Mouse (Mus musculus): ENCODE data around the gene Mms22l. TPM values are rescaled to one million over a fixed set of nuclear protein-coding genes. Genes with fewer than 3 reads are reported as not detected.
"Not testable (repeated sequence)": the region's sequence is repeated elsewhere in the genome, so short reads cannot be mapped to it uniquely, and the experiment has no call there.

Mms22l gene
- 17.4 and 18.9 TPM in 2 replicates for polyA plus RNA-seq (2015; fragmentation: Nextera tagmentation; extraction: Ambion mirVana)

DNA sequence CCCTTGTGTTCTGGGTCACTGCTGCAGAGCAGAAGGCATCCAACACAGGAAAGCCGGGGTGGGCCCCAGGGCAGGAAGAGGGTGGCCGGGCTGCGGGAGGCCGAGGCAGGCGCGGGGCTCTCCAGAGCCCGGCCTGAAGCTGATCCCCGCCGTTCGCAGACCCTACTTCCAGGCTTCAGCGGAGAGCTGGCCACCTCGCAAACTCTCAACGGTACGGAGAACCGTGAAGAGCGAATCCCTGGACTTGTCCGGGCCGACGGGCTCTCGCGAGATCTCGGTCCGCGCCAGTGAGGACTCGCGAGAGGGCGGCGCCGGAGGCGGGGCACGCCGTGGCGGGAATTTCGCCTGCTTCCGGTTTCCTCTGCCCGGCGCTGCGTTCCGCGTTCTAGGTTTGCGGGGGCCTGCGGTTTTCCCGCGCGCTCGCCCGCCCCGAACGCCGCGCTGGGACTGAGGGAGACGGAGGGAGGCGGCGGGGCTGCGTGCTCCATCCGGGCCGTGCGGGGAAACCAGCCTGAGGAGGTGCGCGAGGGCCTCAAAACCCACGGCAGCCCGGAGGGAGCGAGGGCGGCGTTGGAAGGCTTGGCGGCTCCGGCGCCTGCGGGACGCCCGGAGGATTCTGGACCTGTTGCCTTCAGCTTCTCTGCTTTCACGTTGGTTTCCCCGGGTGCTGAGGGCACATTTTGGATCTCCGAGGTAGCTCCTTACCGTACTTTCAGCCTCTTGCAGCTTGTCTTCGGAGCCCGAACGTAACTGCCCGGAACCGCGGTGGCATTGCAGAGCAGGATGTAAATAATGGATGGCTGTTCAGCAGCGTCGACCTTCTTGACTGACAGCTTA, at the start of gene Mms22l:
Gene Mms22l, plus strand, starts transcription at position 336 of the 837 bp plus-strand sequence.
- Histone ChIP-seq H3K4me1 (ENCODE audit: control insufficient read depth, insufficient read depth, low read length) (no peaks in the 10 kb centered on the region; the same call in 1 of the 2 replicates), H3K4me3 (ENCODE audit: low read length) (peak within 1 kb of the TSS; percentile 92), H3K27me3 (replicated peaks; ENCODE audit: control insufficient read depth, insufficient read depth, low read length) (no peaks in the 10 kb centered on the region), H3K4me2 (ENCODE audit: low read depth, low read length) (peak within 1 kb of the TSS; percentile 75), H3K36me3 (ENCODE audit: control insufficient read depth, insufficient read depth, low read length) (no peaks in the 10 kb centered on the region), H3K9ac (ENCODE audit: low read depth, low read length) (peak within 1 kb of the TSS; percentile 97), H3K9me3 (ENCODE audit: control insufficient read depth, low read length) (no peaks in the 10 kb centered on the region), H3K27ac (ENCODE audit: low read length) (peak within 1 kb of the TSS; percentile 98)
- ATAC-seq = peak; percentile 100
- under 1% methylated on average over 78 of the region's 83 CpGs for WGBS

DNA sequence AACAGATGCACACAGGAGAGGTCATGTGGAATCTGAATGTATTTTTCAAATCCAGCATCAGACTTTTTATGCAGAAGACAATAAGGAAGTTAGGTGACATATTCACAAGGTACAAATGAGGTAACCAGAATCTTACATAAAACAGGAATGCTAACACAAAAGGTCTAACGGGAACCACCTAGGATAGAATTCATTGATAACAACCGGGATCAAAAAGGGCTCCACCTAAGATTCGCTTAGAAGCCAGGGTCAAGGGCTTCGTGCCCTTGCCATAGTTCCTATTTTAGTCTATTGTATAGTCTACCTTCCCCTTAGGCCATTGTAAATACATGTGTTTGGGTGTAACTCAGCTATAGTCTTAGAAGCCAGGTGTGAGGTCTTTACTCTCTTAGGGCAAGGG, 12.2 kb upstream of the Mms22l start:
- not testable (repeated sequence) for H3K27me3 ChIP-seq (replicated peaks; ENCODE audit: control insufficient read depth, insufficient read depth, low read length); ATAC-seq; H3K27ac ChIP-seq (ENCODE audit: low read length); H3K36me3 ChIP-seq (ENCODE audit: control insufficient read depth, insufficient read depth, low read length); H3K4me3 ChIP-seq (ENCODE audit: low read length); H3K9me3 ChIP-seq (ENCODE audit: control insufficient read depth, low read length); H3K9ac ChIP-seq (ENCODE audit: low read depth, low read length); H3K4me2 ChIP-seq (ENCODE audit: low read depth, low read length); H3K4me1 ChIP-seq (ENCODE audit: control insufficient read depth, insufficient read depth, low read length)
- 90% methylated on average over 4 of the region's 4 CpGs for WGBS

DNA sequence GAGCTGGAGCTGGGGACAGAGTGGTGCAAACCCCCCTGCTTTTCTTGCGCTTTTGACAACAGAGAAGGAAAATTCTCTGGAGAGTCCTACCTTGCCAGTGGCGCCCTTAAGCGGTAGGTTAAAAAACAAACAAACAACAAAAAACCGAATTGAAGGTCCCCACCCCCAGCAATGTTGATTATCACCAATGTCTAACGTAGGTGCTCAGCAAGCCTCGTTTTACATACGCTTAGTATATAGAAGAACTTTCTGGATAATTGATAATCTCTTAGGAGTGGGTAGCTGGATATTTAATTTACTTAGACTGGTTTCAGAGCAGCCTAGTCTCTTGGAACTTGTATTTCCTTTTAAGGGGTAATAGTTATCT, 685 bp downstream of the Mms22l start:
- H3K4me2 ChIP-seq (ENCODE audit: low read depth, low read length) = peak overlapping the region; percentile 75
- under 1% methylated on average over 7 of the region's 7 CpGs for WGBS
- no peaks in the 10 kb centered on the region for H3K27me3 ChIP-seq (replicated peaks; ENCODE audit: control insufficient read depth, insufficient read depth, low read length)
- H3K36me3 ChIP-seq (ENCODE audit: control insufficient read depth, insufficient read depth, low read length) = no peaks in the 10 kb centered on the region
- H3K27ac ChIP-seq (ENCODE audit: low read length) = peak overlapping the region; percentile 65
- H3K9ac ChIP-seq (ENCODE audit: low read depth, low read length) = peak overlapping the region; percentile 97
- no peak for ATAC-seq
- peak overlapping the region; percentile 92 for H3K4me3 ChIP-seq (ENCODE audit: low read length)
- no peaks in the 10 kb centered on the region; the same call in 1 of the 2 replicates for H3K4me1 ChIP-seq (ENCODE audit: control insufficient read depth, insufficient read depth, low read length)
- no peaks in the 10 kb centered on the region for H3K9me3 ChIP-seq (ENCODE audit: control insufficient read depth, low read length)

DNA sequence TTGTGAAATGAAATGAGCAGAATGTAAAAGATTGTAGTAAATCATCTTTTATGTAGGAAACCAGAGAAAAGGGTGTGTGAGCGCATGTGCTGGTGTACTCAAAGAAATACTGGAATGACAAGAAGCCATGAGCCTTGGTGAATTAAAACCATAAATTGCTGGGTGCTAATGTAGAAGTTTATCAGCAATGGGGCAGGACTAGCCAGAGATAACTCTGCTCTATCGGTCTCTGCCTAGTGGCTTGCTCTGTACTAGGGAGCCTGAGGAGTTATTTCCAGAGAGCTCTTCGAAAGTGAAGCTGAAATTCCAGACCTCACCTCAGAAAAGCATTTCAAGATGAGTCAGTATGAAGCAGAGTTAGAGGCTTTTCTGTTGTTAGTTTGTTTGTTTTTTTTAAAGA, 12.9 kb downstream of the Mms22l start:
- H3K4me3 ChIP-seq (ENCODE audit: low read length) = no peak overlapping the region
- ATAC-seq = no peak
- H3K9me3 ChIP-seq (ENCODE audit: control insufficient read depth, low read length) = no peaks in the 10 kb centered on the region
- H3K36me3 ChIP-seq (ENCODE audit: control insufficient read depth, insufficient read depth, low read length) = 0 out of 2 replicates have a peak, but pooled peaks cover 4% of the 10 kb centered on the region
- H3K27ac ChIP-seq (ENCODE audit: low read length) = no peak overlapping the region
- no peaks in the 10 kb centered on the region for H3K27me3 ChIP-seq (replicated peaks; ENCODE audit: control insufficient read depth, insufficient read depth, low read length)
- H3K4me1 ChIP-seq (ENCODE audit: control insufficient read depth, insufficient read depth, low read length) = no peaks in the 10 kb centered on the region
- WGBS = 89% methylated on average over 3 of the region's 3 CpGs
- H3K4me2 ChIP-seq (ENCODE audit: low read depth, low read length) = no peak overlapping the region
- no peak overlapping the region for H3K9ac ChIP-seq (ENCODE audit: low read depth, low read length)

DNA sequence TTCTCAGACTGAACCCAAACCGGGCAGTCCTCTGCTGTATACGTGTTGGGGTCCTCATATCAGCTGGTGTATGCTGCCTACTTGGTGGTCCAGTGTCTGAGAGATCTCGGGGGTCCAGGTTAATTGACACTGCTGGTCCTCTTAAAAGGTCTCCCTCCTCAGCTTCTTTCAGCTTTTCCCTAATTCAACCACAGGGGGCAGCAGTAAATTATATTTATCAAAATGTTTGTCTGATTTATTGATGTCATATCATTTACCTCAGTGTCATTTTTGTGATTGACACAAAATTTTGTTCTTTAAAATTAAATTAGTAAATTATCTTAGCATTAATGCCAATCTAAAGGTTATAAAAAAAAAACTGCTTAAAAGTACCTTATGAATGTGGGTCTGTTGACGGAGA, 40.7 kb downstream of the Mms22l start:
- 76% methylated on average over 4 of the region's 4 CpGs for WGBS
- Histone ChIP-seq H3K9me3 (ENCODE audit: control insufficient read depth, low read length) (no peaks in the 10 kb centered on the region), H3K27ac (ENCODE audit: low read length) (no peak overlapping the region), H3K4me1 (ENCODE audit: control insufficient read depth, insufficient read depth, low read length) (no peaks in the 10 kb centered on the region), H3K4me2 (ENCODE audit: low read depth, low read length) (no peak overlapping the region), H3K36me3 (ENCODE audit: control insufficient read depth, insufficient read depth, low read length) (no peaks in the 10 kb centered on the region), H3K27me3 (replicated peaks; ENCODE audit: control insufficient read depth, insufficient read depth, low read length) (no peaks in the 10 kb centered on the region), H3K9ac (ENCODE audit: low read depth, low read length) (no peak overlapping the region), H3K4me3 (ENCODE audit: low read length) (no peak overlapping the region)
- no peak for ATAC-seq

DNA sequence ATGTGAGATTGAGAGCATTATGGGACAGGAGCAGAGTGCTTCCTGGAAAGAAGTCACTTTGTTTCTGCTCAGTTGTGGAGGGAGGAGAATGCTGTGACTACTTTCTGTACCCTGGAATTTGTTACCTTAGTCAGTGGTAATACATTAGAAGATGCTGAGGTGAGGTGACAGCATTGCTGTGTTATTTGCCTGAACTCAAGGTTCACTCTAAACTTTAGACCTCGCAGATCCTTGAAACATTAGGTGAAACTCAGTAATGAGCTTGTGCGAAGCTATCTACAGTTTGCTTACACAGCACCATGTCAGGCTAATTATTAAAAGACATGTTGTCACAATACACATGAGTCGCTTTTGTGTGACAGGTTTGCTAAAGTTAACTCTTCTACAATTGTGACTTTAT, 47.2 kb downstream of the Mms22l start:
- no peaks in the 10 kb centered on the region for H3K36me3 ChIP-seq (ENCODE audit: control insufficient read depth, insufficient read depth, low read length)
- H3K4me1 ChIP-seq (ENCODE audit: control insufficient read depth, insufficient read depth, low read length) = no peaks in the 10 kb centered on the region
- ATAC-seq = peak; percentile 84
- H3K27ac ChIP-seq (ENCODE audit: low read length) = no peak overlapping the region
- no peaks in the 10 kb centered on the region for H3K27me3 ChIP-seq (replicated peaks; ENCODE audit: control insufficient read depth, insufficient read depth, low read length)
- no peak overlapping the region for H3K9ac ChIP-seq (ENCODE audit: low read depth, low read length)
- no peak overlapping the region for H3K4me2 ChIP-seq (ENCODE audit: low read depth, low read length)
- WGBS = 50% methylated on average over 3 of the region's 3 CpGs
- H3K9me3 ChIP-seq (ENCODE audit: control insufficient read depth, low read length) = no peaks in the 10 kb centered on the region
- H3K4me3 ChIP-seq (ENCODE audit: low read length) = no peak overlapping the region

DNA sequence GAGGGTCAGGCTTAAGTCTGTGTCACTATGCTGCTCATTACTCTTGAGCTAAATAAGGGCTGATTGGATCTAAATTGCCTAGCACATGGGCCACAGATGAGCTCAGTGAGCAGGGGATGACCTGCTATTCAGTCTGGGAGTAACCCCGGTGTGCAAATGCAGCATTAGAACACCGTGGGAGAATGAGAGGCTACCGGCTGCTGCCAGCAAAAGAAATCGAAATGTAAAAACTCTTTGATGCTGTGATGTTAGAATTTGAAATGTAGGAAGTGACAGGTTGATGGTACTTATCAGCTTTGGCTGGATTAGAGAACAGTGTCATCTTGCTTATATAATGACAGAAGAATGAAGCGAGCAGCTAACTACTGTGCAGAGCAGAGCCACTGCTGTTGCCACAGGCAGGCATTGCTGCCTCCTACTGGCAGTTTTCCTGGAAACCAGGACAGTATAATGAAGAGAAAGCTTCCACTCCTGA, 48.5 kb downstream of the Mms22l start:
- peak; percentile 72; the same call in 1 of the 2 replicates for ATAC-seq
- Histone ChIP-seq H3K4me2 (ENCODE audit: low read depth, low read length) (no peak overlapping the region), H3K9ac (ENCODE audit: low read depth, low read length) (no peak overlapping the region), H3K4me3 (ENCODE audit: low read length) (no peak overlapping the region), H3K27ac (ENCODE audit: low read length) (no peak overlapping the region), H3K36me3 (ENCODE audit: control insufficient read depth, insufficient read depth, low read length) (no peaks in the 10 kb centered on the region), H3K9me3 (ENCODE audit: control insufficient read depth, low read length) (no peaks in the 10 kb centered on the region), H3K27me3 (replicated peaks; ENCODE audit: control insufficient read depth, insufficient read depth, low read length) (no peaks in the 10 kb centered on the region), H3K4me1 (ENCODE audit: control insufficient read depth, insufficient read depth, low read length) (no peaks in the 10 kb centered on the region)
- WGBS = 44% methylated on average over 5 of the region's 5 CpGs

DNA sequence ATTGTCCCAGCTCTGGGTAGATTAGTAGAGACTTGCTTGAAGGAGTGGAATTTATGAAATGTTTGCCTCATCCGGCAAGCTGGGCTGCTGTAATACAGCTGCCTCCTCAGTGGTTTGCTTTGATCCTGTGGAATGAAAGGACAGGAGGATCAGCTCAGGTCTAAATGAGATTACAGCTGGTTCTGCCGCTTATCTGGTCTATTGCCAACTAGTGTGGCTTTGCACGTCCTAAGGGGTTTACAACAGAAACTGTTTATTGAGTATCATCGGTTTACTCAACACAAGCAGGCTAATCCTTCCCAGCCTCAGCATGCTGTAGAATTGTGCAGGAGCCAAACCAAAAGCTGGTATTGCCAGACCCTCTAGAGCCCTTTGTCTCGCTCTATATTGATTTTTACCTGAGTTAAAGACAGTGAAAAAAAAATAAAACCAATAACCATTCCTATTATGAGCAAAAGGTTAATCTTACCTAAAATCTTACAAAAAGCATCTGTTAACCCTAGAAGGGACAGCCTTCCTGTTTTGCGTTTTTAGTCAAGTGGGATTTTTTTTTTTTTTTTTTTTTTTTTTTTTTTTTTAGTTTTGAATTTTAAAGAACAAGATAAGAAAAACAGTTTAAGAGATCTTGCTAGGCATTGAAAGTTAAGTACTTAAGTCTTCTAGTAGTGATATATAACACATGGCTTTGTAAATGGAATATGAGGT, 60.0 kb downstream of the Mms22l start:
- ATAC-seq = peak; percentile 67
- Histone ChIP-seq H3K27ac (ENCODE audit: low read length) (no peak overlapping the region), H3K4me3 (ENCODE audit: low read length) (no peak overlapping the region), H3K9me3 (ENCODE audit: control insufficient read depth, low read length) (no peaks in the 10 kb centered on the region), H3K4me2 (ENCODE audit: low read depth, low read length) (no peak overlapping the region), H3K36me3 (ENCODE audit: control insufficient read depth, insufficient read depth, low read length) (no peaks in the 10 kb centered on the region), H3K4me1 (ENCODE audit: control insufficient read depth, insufficient read depth, low read length) (peaks cover 4% of the 10 kb centered on the region; the same call in 1 of the 2 replicates), H3K9ac (ENCODE audit: low read depth, low read length) (no peak overlapping the region), H3K27me3 (replicated peaks; ENCODE audit: control insufficient read depth, insufficient read depth, low read length) (no peaks in the 10 kb centered on the region)
- 30% methylated on average over 6 of the region's 6 CpGs for WGBS

DNA sequence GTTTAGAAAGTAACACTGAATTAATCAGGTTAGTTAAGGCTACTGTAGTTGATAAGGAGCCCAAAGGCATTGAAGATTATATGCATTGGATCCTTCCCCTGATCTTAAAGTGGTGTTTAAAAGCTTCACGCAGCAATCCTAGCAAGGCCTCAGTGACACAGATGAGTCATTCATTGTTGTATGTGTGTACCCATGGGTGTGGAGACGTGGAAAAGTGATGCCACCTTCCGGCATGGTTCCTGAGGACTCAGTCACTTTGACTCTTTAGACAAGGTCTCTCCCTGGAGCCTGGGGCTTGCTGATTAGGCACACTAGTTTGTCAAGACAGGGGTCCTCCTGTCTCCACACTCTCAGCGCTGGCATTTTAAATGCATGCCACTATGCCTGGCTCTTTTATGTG, 60.9 kb downstream of the Mms22l start:
- WGBS = 62% methylated on average over 4 of the region's 4 CpGs
- H3K4me1 ChIP-seq (ENCODE audit: control insufficient read depth, insufficient read depth, low read length) = peaks cover 4% of the 10 kb centered on the region; the same call in 1 of the 2 replicates

More for the DNA sequence above, 60.9 kb downstream of the Mms22l start:
- Histone ChIP-seq H3K27me3 (replicated peaks; ENCODE audit: control insufficient read depth, insufficient read depth, low read length) (no peaks in the 10 kb centered on the region), H3K36me3 (ENCODE audit: control insufficient read depth, insufficient read depth, low read length) (no peaks in the 10 kb centered on the region), H3K4me3 (ENCODE audit: low read length) (no peak overlapping the region), H3K9me3 (ENCODE audit: control insufficient read depth, low read length) (no peaks in the 10 kb centered on the region), H3K27ac (ENCODE audit: low read length) (no peak overlapping the region), H3K4me2 (ENCODE audit: low read depth, low read length) (no peak overlapping the region), H3K9ac (ENCODE audit: low read depth, low read length) (no peak overlapping the region)
- ATAC-seq = peak; percentile 56

Data from intestine, embryonic 16.5 days (tissue).